Mouse (Mus musculus) hindbrain, embryonic 10.5 days (tissue): ENCODE measurements around the gene Gadd45b. TPM values are rescaled to one million over a fixed set of nuclear protein-coding genes. Genes with fewer than 3 reads are reported as not detected.

Experiments used
- DNase-seq: peaks from one replicate; pipeline ENCODE4 v3.0.0-alpha.2; 2017; ENCODE audit warnings: low spot score
- H3K27ac ChIP-seq: fragments of 300-500 bp; sonication (generic); 2 replicates; pipeline ENCODE4 v1.5.1; 2016; ENCODE audit warnings: mild to moderate bottlenecking, moderate library complexity
- H3K27me3 ChIP-seq: fragments of 300-500 bp; sonication (generic); 2 replicates; pipeline ENCODE4 v1.6.1; 2016; ENCODE audit warnings: mild to moderate bottlenecking; ENCODE audit not compliant: poor library complexity, insufficient read depth, severe bottlenecking
- H3K36me3 ChIP-seq: fragments of 300-500 bp; sonication (generic); 2 replicates; pipeline ENCODE4 v1.6.1; 2016; ENCODE audit warnings: mild to moderate bottlenecking, moderate library complexity
- H3K4me1 ChIP-seq: fragments of 300-500 bp; sonication (generic); replicated peaks from 2 replicates; pipeline ENCODE4 v1.6.1; 2016; ENCODE audit warnings: mild to moderate bottlenecking
- H3K4me3 ChIP-seq: fragments of 300-500 bp; sonication (generic); 2 replicates; pipeline ENCODE4 v1.5.1; 2016; ENCODE audit warnings: mild to moderate bottlenecking, moderate library complexity
- H3K9me3 ChIP-seq: fragments of 300-500 bp; sonication (generic); 2 replicates; pipeline ENCODE4 v1.6.1; 2016; ENCODE audit warnings: mild to moderate bottlenecking, moderate library complexity
- WGBS: fragments of 180-500 bp; shearing (Covaris S2); methylation state at CpG from one replicate; pipeline ENCODE4 v1.1.7; 2016; 5-methylcytosine and 5-hydroxymethylcytosine counted together
- polyA plus RNA-seq: library from polyadenylated mRNA; unstranded; fragments of >200 nt; fragmentation: Nextera tagmentation; extraction: Ambion mirVana; gene quantifications from 2 replicates; pipeline ENCODE4 v1.2.1, GENCODE M21; 2016

The Gadd45b gene
- 9.8 and 11.8 TPM in 2 replicates for polyA plus RNA-seq

- H3K36me3 ChIP-seq = no peaks in the 10 kb centered on the region
- H3K9me3 ChIP-seq = no peaks in the 10 kb centered on the region
- under 1% methylated on average over 56 of the region's 56 CpGs for WGBS
- H3K4me1 ChIP-seq = peaks cover 75% of the 10 kb centered on the region
- peak within 1 kb of the TSS; percentile 63 for H3K4me3 ChIP-seq
- peaks cover 45% of the 10 kb centered on the region for H3K27me3 ChIP-seq
- H3K27ac ChIP-seq = peak within 1 kb of the TSS; percentile 87
- DNase-seq = peak; percentile 99
Measured at GRCm38 (mm10) chr10:80929299-80930226, at the start of gene Gadd45b. Gene Gadd45b (plus strand): TSS chr10:80930073.

GRCm38 (mm10) chr10:80880131-80880641, 49.7 kb upstream of the Gadd45b start:
- Histone ChIP-seq H3K36me3 (no peaks in the 10 kb centered on the region), H3K4me1 (peaks cover 12% of the 10 kb centered on the region), H3K27me3 (no peaks in the 10 kb centered on the region; the same call in 1 of the 2 replicates), H3K9me3 (no peaks in the 10 kb centered on the region), H3K27ac (no peak overlapping the region), H3K4me3 (no peak overlapping the region)
- WGBS = 19% methylated on average over 5 of the region's 5 CpGs
- peak; percentile 69 for DNase-seq

- Histone ChIP-seq H3K27ac (no peak overlapping the region), H3K36me3 (no peaks in the 10 kb centered on the region), H3K4me1 (peaks cover 12% of the 10 kb centered on the region), H3K4me3 (no peak overlapping the region), H3K27me3 (no peaks in the 10 kb centered on the region; the same call in 1 of the 2 replicates), H3K9me3 (no peaks in the 10 kb centered on the region)
- DNase-seq = no peak
- 71% methylated on average over 2 of the region's 2 CpGs for WGBS
Measured at GRCm38 (mm10) chr10:80880901-80881300, 49.0 kb upstream of the Gadd45b start.

- H3K27ac ChIP-seq = no peak overlapping the region
- no peaks in the 10 kb centered on the region for H3K9me3 ChIP-seq
- H3K4me1 ChIP-seq = peaks cover 9% of the 10 kb centered on the region
- H3K27me3 ChIP-seq = no peaks in the 10 kb centered on the region; the same call in 1 of the 2 replicates
- no peak overlapping the region for H3K4me3 ChIP-seq
- DNase-seq = peak; percentile 79
- H3K36me3 ChIP-seq = no peaks in the 10 kb centered on the region
- WGBS = 24% methylated on average over 10 of the region's 10 CpGs
Measured at GRCm38 (mm10) chr10:80881301-80881700, 48.6 kb upstream of the Gadd45b start.

- DNase-seq = no peak
Measured at GRCm38 (mm10) chr10:80887181-80887580, 42.7 kb upstream of the Gadd45b start.

GRCm38 (mm10) chr10:80895100-80895499, 34.8 kb upstream of the Gadd45b start:
- peaks cover 21% of the 10 kb centered on the region for H3K36me3 ChIP-seq
- H3K27me3 ChIP-seq = peaks cover 16% of the 10 kb centered on the region
- H3K4me1 ChIP-seq = peaks cover 36% of the 10 kb centered on the region
- H3K27ac ChIP-seq = no peak overlapping the region
- no peak for DNase-seq
- H3K4me3 ChIP-seq = no peak overlapping the region
- H3K9me3 ChIP-seq = peaks cover 13% of the 10 kb centered on the region
- WGBS = 90% methylated on average over 7 of the region's 7 CpGs

More at GRCm38 (mm10) chr10:80887181-80887580, 42.7 kb upstream of the Gadd45b start:
- Histone ChIP-seq H3K4me1 (peaks cover 5% of the 10 kb centered on the region; the same call in 1 of the 2 replicates), H3K36me3 (no peaks in the 10 kb centered on the region), H3K27me3 (peaks cover 36% of the 10 kb centered on the region), H3K27ac (no peak overlapping the region), H3K4me3 (no peak overlapping the region), H3K9me3 (peaks cover 4% of the 10 kb centered on the region)
- 79% methylated on average over 11 of the region's 11 CpGs for WGBS

GRCm38 (mm10) chr10:80895697-80896096, 34.2 kb upstream of the Gadd45b start:
- Histone ChIP-seq H3K9me3 (peaks cover 13% of the 10 kb centered on the region), H3K4me1 (peaks cover 35% of the 10 kb centered on the region), H3K27ac (no peak overlapping the region), H3K27me3 (peaks cover 10% of the 10 kb centered on the region; the same call in 1 of the 2 replicates), H3K4me3 (no peak overlapping the region), H3K36me3 (peaks cover 21% of the 10 kb centered on the region)
- DNase-seq = no peak
- 82% methylated on average over 6 of the region's 6 CpGs for WGBS

- Histone ChIP-seq H3K36me3 (peaks cover 26% of the 10 kb centered on the region), H3K9me3 (peaks cover 12% of the 10 kb centered on the region), H3K27ac (no peak overlapping the region; the same call in 1 of the 2 replicates), H3K27me3 (peaks cover 9% of the 10 kb centered on the region; the same call in 1 of the 2 replicates), H3K4me1 (peaks cover 39% of the 10 kb centered on the region), H3K4me3 (no peak overlapping the region)
- no peak for DNase-seq
- 73% methylated on average over 24 of the region's 24 CpGs for WGBS
Measured at GRCm38 (mm10) chr10:80896581-80897485, 33.0 kb upstream of the Gadd45b start.

GRCm38 (mm10) chr10:80897861-80898510, 31.9 kb upstream of the Gadd45b start:
- no peak for DNase-seq
- peaks cover 39% of the 10 kb centered on the region for H3K4me1 ChIP-seq
- H3K4me3 ChIP-seq = peak overlapping the region; percentile 32

GRCm38 (mm10) chr10:80899074-80899473, 30.8 kb upstream of the Gadd45b start:
- Histone ChIP-seq H3K27me3 (peaks cover 9% of the 10 kb centered on the region; the same call in 1 of the 2 replicates), H3K4me1 (peaks cover 39% of the 10 kb centered on the region), H3K36me3 (peaks cover 48% of the 10 kb centered on the region), H3K4me3 (peak overlapping the region; percentile 84), H3K9me3 (no peaks in the 10 kb centered on the region), H3K27ac (0 out of 2 replicates have a peak overlapping the region, but pooled peaks have one; percentile 90)
- 93% methylated on average over 8 of the region's 8 CpGs for WGBS
- no peak for DNase-seq

More at GRCm38 (mm10) chr10:80897861-80898510, 31.9 kb upstream of the Gadd45b start:
- Histone ChIP-seq H3K27ac (0 out of 2 replicates have a peak overlapping the region, but pooled peaks have one; percentile 12), H3K9me3 (peaks cover under 1% of the 10 kb centered on the region; the same call in 1 of the 2 replicates), H3K36me3 (peaks cover 37% of the 10 kb centered on the region), H3K27me3 (peaks cover 9% of the 10 kb centered on the region; the same call in 1 of the 2 replicates)
- 34% methylated on average over 41 of the region's 41 CpGs for WGBS

- Histone ChIP-seq H3K4me3 (peak overlapping the region; percentile 84), H3K4me1 (peaks cover 39% of the 10 kb centered on the region), H3K36me3 (peaks cover 55% of the 10 kb centered on the region), H3K27me3 (peaks cover 9% of the 10 kb centered on the region; the same call in 1 of the 2 replicates), H3K9me3 (no peaks in the 10 kb centered on the region), H3K27ac (peak overlapping the region; percentile 90)
- DNase-seq = no peak
- WGBS = 18% methylated on average over 25 of the region's 25 CpGs
Measured at GRCm38 (mm10) chr10:80899591-80900317, 30.1 kb upstream of the Gadd45b start.
